Mouse (Mus musculus) midbrain, embryonic 10.5 days (tissue): Measurements from ENCODE around the gene Zdhhc6. TPM values are rescaled to one million over a fixed set of nuclear protein-coding genes. Genes with fewer than 3 reads are reported as not detected.

ENCODE experiments used
- DNase-seq: peaks from one replicate; pipeline ENCODE4 v3.0.0-alpha.2; 2017; ENCODE audit warnings: low spot score
- H3K27ac ChIP-seq: fragments of 300-500 bp; sonication (generic); replicated peaks from 2 replicates; pipeline ENCODE4 v1.5.1; 2016; ENCODE audit warnings: mild to moderate bottlenecking
- H3K27me3 ChIP-seq: fragments of 300-500 bp; sonication (generic); 2 replicates; pipeline ENCODE4 v1.6.1; 2016; ENCODE audit warnings: low read depth, mild to moderate bottlenecking; ENCODE audit not compliant: poor library complexity, severe bottlenecking
- H3K36me3 ChIP-seq: fragments of 300-500 bp; sonication (generic); 2 replicates; pipeline ENCODE4 v1.6.1; 2016; ENCODE audit warnings: mild to moderate bottlenecking, moderate library complexity
- H3K4me1 ChIP-seq: fragments of 300-500 bp; sonication (generic); 2 replicates; pipeline ENCODE4 v1.6.1; 2016
- H3K4me3 ChIP-seq: fragments of 300-500 bp; sonication (generic); 2 replicates; pipeline ENCODE4 v1.5.1; 2016; ENCODE audit warnings: mild to moderate bottlenecking, moderate library complexity
- H3K9me3 ChIP-seq: fragments of 300-500 bp; sonication (generic); replicated peaks from 2 replicates; pipeline ENCODE4 v1.6.1; 2016; ENCODE audit warnings: mild to moderate bottlenecking
- WGBS: fragments of 180-500 bp; shearing (Covaris S2); methylation state at CpG from one replicate; pipeline ENCODE4 v1.1.7; 2016; 5-methylcytosine and 5-hydroxymethylcytosine counted together
- polyA plus RNA-seq: library from polyadenylated mRNA; unstranded; fragments of >200 nt; fragmentation: Nextera tagmentation; extraction: Ambion mirVana; gene quantifications from 2 replicates; pipeline ENCODE4 v1.2.1, GENCODE M21; 2016

The Zdhhc6 gene
- polyA plus RNA-seq, 1 experiment from 2014 or later, result 133 TPM

DNA sequence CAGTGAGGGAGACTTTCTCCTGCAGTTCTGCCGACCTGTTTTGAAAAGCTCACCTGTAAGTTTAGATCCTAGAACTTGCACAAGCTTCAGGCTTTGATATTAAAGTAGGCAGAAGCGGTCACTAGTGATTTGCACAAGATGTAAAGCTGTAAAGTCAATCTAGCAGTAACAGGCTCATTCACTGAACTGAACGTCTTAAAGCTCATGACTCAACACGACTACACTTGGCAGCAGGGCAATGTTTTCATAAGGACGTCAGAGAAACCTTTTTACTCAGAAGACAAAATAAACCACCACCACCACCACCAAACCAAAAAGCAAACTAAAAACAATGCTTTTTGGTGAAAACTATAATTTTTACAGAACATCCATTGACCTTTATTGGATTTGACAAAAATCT lies 17.9 kb downstream of the Zdhhc6 start:
- no peak overlapping the region for H3K4me3 ChIP-seq
- no peaks in the 10 kb centered on the region for H3K27me3 ChIP-seq
- DNase-seq, result no peak
- no peak overlapping the region for H3K27ac ChIP-seq
- 90% methylated on average over 5 of the region's 5 CpGs for WGBS
- peaks cover 86% of the 10 kb centered on the region for H3K36me3 ChIP-seq
- peaks cover 6% of the 10 kb centered on the region for H3K4me1 ChIP-seq
- H3K9me3 ChIP-seq, result no peaks in the 10 kb centered on the region

DNA sequence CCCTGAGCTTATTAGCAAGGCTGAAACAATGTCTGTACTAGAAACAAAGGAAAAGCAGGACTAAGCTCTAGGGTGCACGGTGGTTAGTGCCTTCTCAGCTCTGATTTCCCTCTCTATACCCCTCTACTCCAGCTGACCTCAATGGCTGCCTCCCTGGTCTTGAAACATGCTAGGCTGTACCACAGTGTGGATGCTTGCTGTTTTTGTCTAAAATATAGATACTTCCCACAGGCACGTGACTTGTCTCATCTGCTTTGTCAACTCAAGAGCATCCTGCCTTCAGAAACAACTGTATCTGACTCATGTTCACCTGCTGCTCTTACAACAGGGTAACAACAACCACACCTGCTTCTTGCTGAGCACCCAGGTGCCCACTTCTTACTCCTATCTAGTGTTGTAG lies 18.3 kb downstream of the Zdhhc6 start:
- no peak overlapping the region for H3K4me3 ChIP-seq
- H3K27ac ChIP-seq, result no peak overlapping the region
- H3K36me3 ChIP-seq, result peaks cover 81% of the 10 kb centered on the region
- peaks cover 7% of the 10 kb centered on the region for H3K4me1 ChIP-seq
- no peaks in the 10 kb centered on the region for H3K9me3 ChIP-seq
- no peaks in the 10 kb centered on the region for H3K27me3 ChIP-seq
- DNase-seq, result no peak
- 92% methylated on average over 2 of the region's 2 CpGs for WGBS

DNA sequence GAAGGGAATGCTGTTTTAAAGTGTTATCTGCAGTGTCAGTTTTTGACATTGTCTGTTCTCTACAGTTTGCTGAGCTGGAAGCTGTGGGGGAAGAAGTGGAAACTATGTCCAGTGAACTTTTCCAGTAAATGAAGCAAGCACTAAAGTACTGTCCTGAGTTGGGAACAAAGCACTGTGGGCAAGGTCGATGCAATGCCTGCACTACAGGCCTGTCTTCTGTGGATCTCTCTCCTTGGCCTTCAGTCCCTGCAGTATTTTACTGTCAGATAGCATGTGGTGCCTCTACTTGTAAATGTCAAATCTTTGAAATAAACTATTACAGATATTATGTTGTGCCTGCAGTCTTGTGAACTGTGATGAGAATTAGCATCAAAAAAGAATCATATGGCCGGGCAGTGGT lies 19.5 kb downstream of the Zdhhc6 start:
- DNase-seq, result no peak
- 95% methylated on average over 2 of the region's 2 CpGs for WGBS
- H3K36me3 ChIP-seq, result peaks cover 69% of the 10 kb centered on the region
- H3K4me1 ChIP-seq, result peaks cover 7% of the 10 kb centered on the region
- no peak overlapping the region for H3K27ac ChIP-seq
- no peak overlapping the region for H3K4me3 ChIP-seq
- H3K27me3 ChIP-seq, result no peaks in the 10 kb centered on the region
- H3K9me3 ChIP-seq, result no peaks in the 10 kb centered on the region

DNA sequence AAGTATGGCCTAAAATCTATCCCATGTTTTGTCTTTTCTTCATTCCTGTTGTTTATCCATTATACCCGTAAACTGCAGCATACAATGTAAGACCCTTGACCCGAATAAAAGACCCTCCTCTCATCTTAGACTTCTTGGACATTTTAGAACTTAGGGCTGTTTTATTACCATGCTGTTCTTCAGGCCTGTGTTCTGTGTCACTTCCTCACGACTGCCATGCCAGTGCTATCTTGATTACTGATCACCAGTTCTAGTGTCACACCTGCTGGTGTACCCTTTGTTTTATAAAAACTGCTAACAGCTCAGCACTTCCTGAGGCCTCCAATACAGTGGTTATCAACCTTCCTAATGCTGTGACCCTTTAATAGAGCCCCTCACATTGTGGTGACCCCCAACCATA lies 20.3 kb downstream of the Zdhhc6 start:
- 90% methylated on average over 3 of the region's 3 CpGs for WGBS
- no peaks in the 10 kb centered on the region for H3K9me3 ChIP-seq
- H3K4me3 ChIP-seq, result no peak overlapping the region
- H3K27ac ChIP-seq, result no peak overlapping the region
- H3K36me3 ChIP-seq, result peaks cover 61% of the 10 kb centered on the region
- H3K4me1 ChIP-seq, result peaks cover 7% of the 10 kb centered on the region
- DNase-seq, result no peak
- H3K27me3 ChIP-seq, result no peaks in the 10 kb centered on the region

DNA sequence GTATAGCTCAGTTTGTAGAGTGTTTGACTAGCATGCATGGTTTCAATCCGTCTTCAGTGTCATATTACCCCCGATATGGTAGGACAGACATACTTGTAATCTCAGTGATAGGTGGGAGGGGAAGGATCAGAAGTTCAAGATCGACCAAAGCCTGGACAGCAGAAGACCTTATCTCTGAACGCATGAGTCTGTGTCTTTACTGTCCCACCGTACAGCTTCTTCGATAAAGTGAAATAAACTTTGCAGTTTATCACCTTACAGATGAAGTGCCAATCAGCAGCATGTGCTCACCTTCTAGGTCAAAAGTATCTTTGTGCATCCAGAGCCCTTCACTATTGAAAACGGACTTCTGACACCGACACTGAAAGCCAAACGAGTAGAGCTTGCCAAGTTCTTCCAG lies 20.8 kb downstream of the Zdhhc6 start:
- Histone ChIP-seq H3K4me3 (no peak overlapping the region), H3K4me1 (peaks cover 7% of the 10 kb centered on the region), H3K27ac (no peak overlapping the region), H3K9me3 (no peaks in the 10 kb centered on the region), H3K27me3 (no peaks in the 10 kb centered on the region), H3K36me3 (peaks cover 57% of the 10 kb centered on the region)
- no peak for DNase-seq
- 93% methylated on average over 9 of the region's 9 CpGs for WGBS

DNA sequence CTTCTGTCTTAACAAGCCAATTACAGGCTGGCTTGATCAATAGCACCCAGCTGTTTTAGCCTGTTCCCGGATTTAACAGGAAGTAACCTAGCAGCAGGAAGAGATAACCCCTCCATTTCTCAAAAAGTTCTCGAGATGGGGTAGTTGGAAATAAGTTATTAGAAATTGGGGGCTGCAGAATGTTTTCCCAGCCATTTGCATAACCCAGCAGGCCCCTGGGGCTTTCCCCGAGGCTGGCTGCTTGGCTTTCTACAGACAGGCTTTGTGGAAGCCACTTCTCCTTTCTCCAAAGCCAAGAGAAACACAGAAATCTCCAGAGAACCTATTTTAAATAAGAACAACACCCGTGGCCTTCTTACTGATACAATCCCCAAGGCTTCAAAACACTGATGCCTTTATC lies 22.7 kb downstream of the Zdhhc6 start:
- peaks cover 7% of the 10 kb centered on the region for H3K4me1 ChIP-seq
- H3K27ac ChIP-seq, result no peak overlapping the region
- peaks cover 44% of the 10 kb centered on the region for H3K36me3 ChIP-seq
- DNase-seq, result peak; percentile 27
- WGBS, result 36% methylated on average over 4 of the region's 4 CpGs
- H3K27me3 ChIP-seq, result no peaks in the 10 kb centered on the region
- no peak overlapping the region for H3K4me3 ChIP-seq
- H3K9me3 ChIP-seq, result no peaks in the 10 kb centered on the region

DNA sequence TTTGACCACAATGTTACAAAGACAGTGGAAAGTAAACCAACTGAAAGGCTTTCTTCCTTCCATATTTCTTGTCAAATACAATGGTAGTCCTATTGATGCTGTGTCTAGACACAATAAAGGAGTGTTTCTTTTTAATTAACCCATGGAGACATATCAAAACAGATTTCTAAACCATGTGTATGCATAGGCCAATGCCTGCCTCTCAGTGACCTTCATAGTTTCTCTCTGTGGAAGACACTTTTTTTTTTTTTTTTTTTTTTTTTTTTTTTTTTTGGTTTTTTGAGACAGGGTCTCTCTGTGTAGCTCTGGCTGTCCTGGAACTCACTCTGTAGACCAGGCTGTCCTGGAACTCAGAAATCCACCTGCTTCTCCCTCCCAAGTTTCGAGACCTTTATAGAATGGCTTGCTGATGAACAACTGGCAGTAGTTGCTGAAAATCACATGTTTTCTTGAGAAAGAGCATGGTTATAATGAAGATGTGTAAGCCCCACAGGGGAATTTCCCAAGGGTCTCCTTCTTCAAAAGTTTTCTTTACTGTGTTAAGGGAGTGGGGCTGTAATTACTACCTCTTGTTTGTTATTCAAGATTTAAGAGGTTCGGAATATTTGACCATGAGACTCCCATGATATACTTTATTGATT lies 23.5 kb downstream of the Zdhhc6 start:
- no peaks in the 10 kb centered on the region for H3K27me3 ChIP-seq
- WGBS, result 89% methylated on average over 2 of the region's 2 CpGs
- H3K9me3 ChIP-seq, result no peaks in the 10 kb centered on the region
- DNase-seq, result no peak
- no peak overlapping the region for H3K27ac ChIP-seq
- peaks cover 43% of the 10 kb centered on the region for H3K36me3 ChIP-seq
- H3K4me1 ChIP-seq, result peaks cover 7% of the 10 kb centered on the region
- no peak overlapping the region for H3K4me3 ChIP-seq

DNA sequence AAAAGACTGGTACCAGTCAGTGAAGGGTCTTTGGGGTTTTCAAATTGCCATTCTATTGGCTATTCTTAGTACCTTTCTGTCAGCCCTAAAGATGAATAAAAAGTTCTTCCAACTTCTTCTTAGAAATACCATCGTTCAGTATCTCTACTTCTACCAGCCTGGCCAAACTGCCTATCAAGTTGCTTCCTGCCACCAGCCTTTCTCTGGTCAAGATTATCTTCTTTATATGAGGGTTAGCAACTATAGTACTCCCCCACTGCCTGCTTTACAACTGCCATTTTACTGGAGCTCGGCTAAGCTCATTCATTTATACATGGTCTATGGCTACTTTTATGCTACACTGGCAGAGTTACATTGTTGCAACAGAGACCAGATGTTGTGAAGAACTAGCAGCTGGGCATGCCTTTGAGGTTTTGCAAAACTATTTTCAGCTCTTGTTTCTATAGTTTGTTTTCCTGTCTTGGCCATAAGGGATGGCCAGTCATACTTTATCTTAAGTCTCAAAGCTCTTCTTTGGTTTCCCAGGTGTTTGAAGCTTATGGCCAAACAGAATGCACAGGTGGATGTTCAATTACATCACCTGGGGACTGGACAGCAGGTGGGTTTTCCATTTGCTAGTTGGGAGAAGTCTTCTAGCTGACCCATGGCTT lies 25.1 kb downstream of the Zdhhc6 start:
- peaks cover 32% of the 10 kb centered on the region for H3K36me3 ChIP-seq
- H3K9me3 ChIP-seq, result no peaks in the 10 kb centered on the region
- H3K27me3 ChIP-seq, result no peaks in the 10 kb centered on the region
- no peak overlapping the region for H3K27ac ChIP-seq
- no peak overlapping the region for H3K4me3 ChIP-seq
- WGBS, result 89% methylated on average over 2 of the region's 2 CpGs
- no peak for DNase-seq
- peaks cover 7% of the 10 kb centered on the region for H3K4me1 ChIP-seq

DNA sequence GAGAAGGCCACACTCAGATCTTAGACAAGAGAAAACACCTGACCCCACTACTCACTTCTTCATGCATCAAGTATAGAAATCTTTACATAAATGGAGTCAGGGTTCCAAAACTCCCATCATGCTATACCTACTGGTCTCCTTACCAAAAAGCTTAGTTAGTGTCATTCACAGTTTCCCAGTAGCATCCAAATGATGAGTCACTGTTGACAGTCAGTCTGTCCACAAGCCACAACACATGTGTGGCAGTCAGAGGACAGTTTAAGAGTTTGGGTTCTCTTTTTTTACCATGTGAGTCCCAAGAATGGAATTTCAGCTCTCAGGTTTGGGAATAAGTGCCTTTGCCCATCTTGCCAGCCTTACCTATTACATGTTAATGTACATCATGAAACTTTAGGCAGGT lies 26.9 kb downstream of the Zdhhc6 start:
- no peak overlapping the region for H3K4me3 ChIP-seq
- H3K4me1 ChIP-seq, result peaks cover 7% of the 10 kb centered on the region
- no peak for DNase-seq
- H3K36me3 ChIP-seq, result peaks cover 18% of the 10 kb centered on the region
- H3K27me3 ChIP-seq, result no peaks in the 10 kb centered on the region
- H3K9me3 ChIP-seq, result no peaks in the 10 kb centered on the region
- no peak overlapping the region for H3K27ac ChIP-seq

DNA sequence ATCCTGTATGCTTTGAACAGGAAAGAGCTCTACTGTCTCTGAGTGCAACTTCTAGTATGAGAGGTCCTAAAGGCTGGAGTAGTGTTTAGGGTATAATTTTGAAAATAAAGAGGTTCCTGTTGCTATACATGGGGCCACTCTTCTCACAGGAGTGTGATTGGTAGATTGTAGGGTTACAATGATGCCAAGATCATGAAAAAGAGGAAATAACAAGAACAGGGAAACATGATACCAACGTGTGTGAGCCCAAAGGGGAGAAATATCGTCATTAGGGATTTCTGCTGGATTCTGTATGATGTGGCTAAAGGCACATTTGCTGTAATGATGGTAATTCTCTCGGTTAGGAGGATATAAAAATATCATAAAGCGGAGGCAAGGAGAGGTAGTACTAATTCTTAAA lies 29.8 kb downstream of the Zdhhc6 start:
- Histone ChIP-seq H3K27ac (no peak overlapping the region), H3K27me3 (no peaks in the 10 kb centered on the region), H3K9me3 (no peaks in the 10 kb centered on the region), H3K4me3 (no peak overlapping the region), H3K36me3 (peaks cover 20% of the 10 kb centered on the region), H3K4me1 (no peaks in the 10 kb centered on the region)
- DNase-seq, result no peak
- WGBS, result 92% methylated on average over 4 of the region's 4 CpGs

DNA sequence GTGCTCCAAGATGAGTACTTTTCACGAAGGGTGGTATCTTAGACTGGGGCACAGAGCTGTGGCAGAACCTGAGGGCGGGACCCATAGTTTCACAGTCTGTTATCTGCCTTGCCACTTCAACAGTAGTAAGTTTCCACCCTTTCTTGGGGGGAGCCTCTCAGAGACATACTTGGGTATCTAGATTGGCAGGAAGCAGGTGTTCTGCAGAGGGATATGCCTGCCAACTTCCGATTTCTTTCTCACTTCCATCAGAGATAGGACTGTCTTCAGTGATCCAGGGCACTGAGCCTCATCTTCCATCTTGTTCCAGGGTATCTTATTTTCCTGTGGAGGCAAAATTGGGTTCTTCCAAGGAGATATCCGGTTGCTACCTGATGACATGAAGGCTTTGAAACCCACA lies 31.7 kb downstream of the Zdhhc6 start:
- Histone ChIP-seq H3K4me1 (no peaks in the 10 kb centered on the region), H3K27ac (no peak overlapping the region), H3K27me3 (no peaks in the 10 kb centered on the region), H3K9me3 (no peaks in the 10 kb centered on the region), H3K4me3 (no peak overlapping the region), H3K36me3 (peaks cover 22% of the 10 kb centered on the region)
- WGBS, result 88% methylated on average over 4 of the region's 4 CpGs
- no peak for DNase-seq

DNA sequence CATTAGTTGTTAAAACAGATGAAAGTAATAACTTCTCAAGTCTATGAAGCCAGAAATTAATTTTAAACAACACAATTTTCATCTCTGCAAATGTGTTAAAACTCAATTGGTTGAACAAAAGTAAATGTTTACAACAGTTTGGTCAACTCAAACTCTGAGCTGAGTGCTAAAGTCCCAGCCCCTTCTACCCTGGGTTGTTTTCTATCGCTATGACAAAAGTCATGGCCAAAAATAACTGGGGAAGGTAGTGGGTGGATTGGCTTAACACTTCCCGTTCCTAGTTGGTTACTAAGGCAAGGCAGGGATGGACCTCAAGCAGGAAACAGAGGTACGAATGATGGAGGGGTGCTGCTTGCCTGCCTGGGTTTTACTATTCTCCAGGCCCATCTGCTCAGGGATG lies 39.1 kb downstream of the Zdhhc6 start:
- no peak for DNase-seq
- H3K4me3 ChIP-seq, result no peak overlapping the region
- H3K36me3 ChIP-seq, result 0 out of 2 replicates have a peak, but pooled peaks cover 3% of the 10 kb centered on the region
- no peaks in the 10 kb centered on the region for H3K27me3 ChIP-seq
- WGBS, result 87% methylated on average over 3 of the region's 3 CpGs
- H3K4me1 ChIP-seq, result no peaks in the 10 kb centered on the region
- H3K27ac ChIP-seq, result no peak overlapping the region
- H3K9me3 ChIP-seq, result no peaks in the 10 kb centered on the region

DNA sequence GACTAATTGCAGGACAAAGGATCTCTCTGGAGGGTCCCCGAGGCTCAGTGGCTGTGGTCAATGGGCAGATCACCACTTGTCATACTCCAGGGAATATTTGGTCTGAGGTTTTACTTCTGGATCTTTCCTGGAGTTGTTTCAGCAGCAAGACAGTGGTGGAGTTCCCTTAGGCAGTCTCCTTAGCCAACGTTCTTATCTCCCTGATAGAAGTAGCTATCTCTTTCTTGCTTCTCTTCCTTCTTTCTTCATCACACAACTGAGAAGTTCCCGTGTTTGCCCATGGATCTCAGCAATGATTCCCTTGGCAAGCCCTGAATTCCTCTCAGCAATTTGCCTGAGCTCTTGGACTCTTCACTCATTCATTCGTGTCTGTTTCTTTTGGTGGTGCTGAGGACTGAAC lies 39.7 kb downstream of the Zdhhc6 start:
- H3K9me3 ChIP-seq, result no peaks in the 10 kb centered on the region
- H3K36me3 ChIP-seq, result 0 out of 2 replicates have a peak, but pooled peaks cover 3% of the 10 kb centered on the region
- DNase-seq, result no peak
- 91% methylated on average over 4 of the region's 4 CpGs for WGBS
- no peak overlapping the region for H3K4me3 ChIP-seq
- peaks cover 5% of the 10 kb centered on the region for H3K4me1 ChIP-seq
- no peaks in the 10 kb centered on the region for H3K27me3 ChIP-seq
- H3K27ac ChIP-seq, result no peak overlapping the region
